Mouse (Mus musculus) G1E (cell line): ENCODE measurements around the gene Aven.

Source experiments
- CTCF ChIP-seq: IDR thresholded peaks from 2 replicates; pipeline ENCODE4 v1.5.1; 2012; ENCODE audit warnings: low read depth, low read length, inconsistent platforms, mixed read lengths
- GATA1 ChIP-seq: IDR thresholded peaks from 2 replicates; pipeline ENCODE4 v1.6.1; 2012; ENCODE audit warnings: borderline replicate concordance, low read length, inconsistent platforms, mixed read lengths
- TAL1 ChIP-seq: conservative IDR thresholded peaks from 2 replicates; pipeline ENCODE4 v1.6.1; 2012; ENCODE audit warnings: low read depth, low read length, inconsistent platforms, mixed read lengths

GRCm38 (mm10) chr2:112632536-112632935, 139.8 kb downstream of the Aven start:
- TF ChIP-seq TAL1 (no peak), CTCF (no peak), GATA1 (no peak)
